Mouse (Mus musculus): ENCODE data around the gene Rnf39.

DNA sequence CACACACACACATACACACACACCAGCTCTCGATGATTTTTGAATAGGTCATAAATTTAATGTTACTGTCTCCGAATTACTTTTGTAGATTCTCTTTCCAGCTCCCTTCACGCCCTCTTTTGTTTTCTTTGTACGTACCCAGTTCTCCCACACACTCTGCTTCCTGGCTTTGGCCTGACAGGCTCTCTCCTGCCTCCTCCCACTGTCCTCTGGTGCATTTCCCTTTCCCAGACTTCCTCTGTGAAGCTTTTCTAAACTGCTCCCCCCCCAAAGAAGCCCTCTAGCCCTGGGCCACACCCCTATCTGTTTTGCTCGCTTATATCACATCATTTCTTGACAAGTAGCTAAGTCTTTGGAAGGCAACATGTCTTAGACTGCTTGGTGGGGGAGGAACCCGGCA lies 12.5 kb upstream of the Rnf39 start:
- TF ChIP-seq GATA1 (IDR thresholded peaks at IDR 0.05; ENCODE audit: low read length) (no peak), TAL1 (IDR thresholded peaks at IDR 0.05; ENCODE audit: low read length) (no peak)

Measured in erythroblast, embryonic 14.5 days (primary cell).